Mouse (Mus musculus): ENCODE measurements around the gene Gm9195. TPM values are rescaled to one million over a fixed set of nuclear protein-coding genes. Genes with fewer than 3 reads are reported as not detected.

Gm9195 gene
- polyA plus RNA-seq, 1 experiment from 2014 or later, result not detected

GRCm38 (mm10) chr14:72440929-72441328 is 50.7 kb downstream of the Gm9195 start:
- no peak overlapping the region for H3K4me3 ChIP-seq (replicated peaks)
- H3K9me3 ChIP-seq (replicated peaks), result no peaks in the 10 kb centered on the region
- no peaks in the 10 kb centered on the region for H3K4me1 ChIP-seq
- no peak overlapping the region for H3K9ac ChIP-seq
- H3K4me2 ChIP-seq (replicated peaks), result no peak overlapping the region
- H3K27ac ChIP-seq (replicated peaks), result no peak overlapping the region
- no peaks in the 10 kb centered on the region for H3K27me3 ChIP-seq
- 86% methylated on average over 7 of the region's 7 CpGs for WGBS
- no peak for ATAC-seq (ENCODE audit: insufficient number of reproducible peaks, low FRiP score, low TSS enrichment, low read depth)
- no peaks in the 10 kb centered on the region for H3K36me3 ChIP-seq

GRCm38 (mm10) chr14:72440436-72440835 is 51.2 kb downstream of the Gm9195 start:
- Histone ChIP-seq H3K9ac (no peak overlapping the region), H3K4me1 (no peaks in the 10 kb centered on the region), H3K36me3 (no peaks in the 10 kb centered on the region), H3K27ac (replicated peaks) (no peak overlapping the region), H3K27me3 (no peaks in the 10 kb centered on the region), H3K9me3 (replicated peaks) (no peaks in the 10 kb centered on the region), H3K4me3 (replicated peaks) (no peak overlapping the region), H3K4me2 (replicated peaks) (no peak overlapping the region)
- ATAC-seq (ENCODE audit: insufficient number of reproducible peaks, low FRiP score, low TSS enrichment, low read depth), result no peak
- 81% methylated on average over 6 of the region's 6 CpGs for WGBS

GRCm38 (mm10) chr14:72438976-72439375 is 52.7 kb downstream of the Gm9195 start:
- WGBS, result 89% methylated on average over 1 of the region's 1 CpGs
- Histone ChIP-seq H3K4me1 (no peaks in the 10 kb centered on the region), H3K36me3 (no peaks in the 10 kb centered on the region), H3K27ac (replicated peaks) (no peak overlapping the region), H3K27me3 (no peaks in the 10 kb centered on the region), H3K4me3 (replicated peaks) (no peak overlapping the region), H3K9me3 (replicated peaks) (no peaks in the 10 kb centered on the region), H3K9ac (no peak overlapping the region), H3K4me2 (replicated peaks) (no peak overlapping the region)
- no peak for ATAC-seq (ENCODE audit: insufficient number of reproducible peaks, low FRiP score, low TSS enrichment, low read depth)

- Histone ChIP-seq H3K4me3 (replicated peaks) (no peak overlapping the region), H3K27me3 (no peaks in the 10 kb centered on the region), H3K27ac (replicated peaks) (no peak overlapping the region), H3K4me1 (peaks cover 6% of the 10 kb centered on the region; the same call in 1 of the 2 replicates), H3K9me3 (replicated peaks) (no peaks in the 10 kb centered on the region), H3K9ac (no peak overlapping the region), H3K4me2 (replicated peaks) (no peak overlapping the region), H3K36me3 (no peaks in the 10 kb centered on the region)
- ATAC-seq (ENCODE audit: insufficient number of reproducible peaks, low FRiP score, low TSS enrichment, low read depth), result peak; percentile 70; the same call in 1 of the 2 replicates
- 46% methylated on average over 1 of the region's 1 CpGs for WGBS
Measured at GRCm38 (mm10) chr14:72389696-72390095, 101.9 kb downstream of the Gm9195 start.

- ATAC-seq (ENCODE audit: insufficient number of reproducible peaks, low FRiP score, low TSS enrichment, low read depth), result no peak; the same call in 1 of the 2 replicates
- H3K27ac ChIP-seq (replicated peaks), result no peak overlapping the region
Measured at GRCm38 (mm10) chr14:72389288-72389687, 102.3 kb downstream of the Gm9195 start.

GRCm38 (mm10) chr14:72377224-72377623 is 114.4 kb downstream of the Gm9195 start:
- Histone ChIP-seq H3K9ac (no peak overlapping the region), H3K4me1 (no peaks in the 10 kb centered on the region), H3K27ac (replicated peaks) (no peak overlapping the region), H3K36me3 (no peaks in the 10 kb centered on the region), H3K4me3 (replicated peaks) (no peak overlapping the region), H3K27me3 (no peaks in the 10 kb centered on the region), H3K9me3 (replicated peaks) (no peaks in the 10 kb centered on the region), H3K4me2 (replicated peaks) (no peak overlapping the region)
- no peak for ATAC-seq (ENCODE audit: insufficient number of reproducible peaks, low FRiP score, low TSS enrichment, low read depth)
- 4% methylated on average over 2 of the region's 2 CpGs for WGBS

More at GRCm38 (mm10) chr14:72389288-72389687, 102.3 kb downstream of the Gm9195 start:
- no peaks in the 10 kb centered on the region for H3K9me3 ChIP-seq (replicated peaks)
- H3K4me3 ChIP-seq (replicated peaks), result no peak overlapping the region
- H3K9ac ChIP-seq, result no peak overlapping the region
- no peaks in the 10 kb centered on the region for H3K27me3 ChIP-seq
- WGBS, result 71% methylated on average over 4 of the region's 4 CpGs
- no peak overlapping the region for H3K4me2 ChIP-seq (replicated peaks)
- H3K4me1 ChIP-seq, result peaks cover 6% of the 10 kb centered on the region; the same call in 1 of the 2 replicates
- no peaks in the 10 kb centered on the region for H3K36me3 ChIP-seq

Other genes starting within 250 kb of the Gm9195 start
- 40.0 and 43.6 TPM in 2 replicates for gene Fndc3a, start 218.2 kb upstream of the Gm9195 start, polyA plus RNA-seq (2015; fragmentation: Nextera tagmentation; extraction: Ambion mirVana)

Data from embryonic facial prominence, embryonic 15.5 days (tissue).